Mouse (Mus musculus) CD4-positive helper T cell, adult 2 months (primary cell): Measurements from ENCODE around the gene Gstt3.
A peak's percentile ranks its signal among the peaks of the same experiment; 100 is the strongest.

Source experiments
- DNase-seq: peaks from one replicate; pipeline ENCODE4 v3.0.0-alpha.2; 2012; ENCODE audit warnings: low read depth, missing footprints, low spot score

Gene Gstt3

GRCm38 (mm10) chr10:75780769-75781578, at the start of gene Gstt3, which contains the start of gene Gm20441:
Gstt3 (minus strand) TSS chr10:75781414.
Gm20441 (minus strand) TSS chr10:75780954.
- DNase-seq = peak; percentile 48

DNA sequence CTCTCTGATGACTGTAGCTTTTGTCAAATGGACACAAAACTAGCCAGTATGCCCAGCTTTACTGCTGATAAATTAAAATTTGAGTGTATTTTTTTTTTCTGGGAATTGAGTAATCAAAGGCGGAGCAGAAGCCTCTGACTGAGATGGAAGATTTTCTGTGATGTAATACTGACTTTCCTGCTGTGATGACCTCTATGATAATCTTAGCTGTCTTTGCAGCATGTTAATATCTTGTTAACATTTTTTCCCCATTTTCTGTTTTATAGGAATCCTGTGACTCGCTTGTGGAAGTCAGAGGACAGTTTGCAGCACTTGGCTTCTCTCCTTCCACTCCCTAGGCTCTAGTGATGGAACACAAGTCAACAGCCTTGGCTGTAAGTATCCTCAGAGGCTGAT, 49.1 kb upstream of the Gstt3 start:
- no peak for DNase-seq

GRCm38 (mm10) chr10:75829529-75830274, 48.5 kb upstream of the Gstt3 start:
- no peak for DNase-seq

DNA sequence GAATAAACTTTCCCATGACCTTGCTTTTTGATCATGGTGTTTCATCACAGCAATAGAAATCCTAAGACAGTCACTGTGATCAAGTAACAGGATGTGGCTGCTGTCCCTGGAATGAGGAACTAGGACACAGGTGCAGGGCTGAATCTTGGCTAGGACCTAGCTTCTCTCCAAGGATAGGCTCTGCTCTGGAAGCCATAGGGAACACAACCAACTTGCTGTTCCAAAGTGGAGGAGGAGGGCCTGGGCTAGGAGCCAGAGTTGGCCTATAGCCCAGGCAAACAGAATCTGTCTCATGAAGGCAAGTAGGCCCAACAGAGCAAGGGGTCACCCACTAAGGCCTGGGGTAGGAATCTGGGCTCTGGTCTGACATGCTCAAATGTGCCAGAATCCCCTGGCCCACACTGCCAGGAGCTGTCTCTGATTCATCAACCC, 47.3 kb upstream of the Gstt3 start:
- no peak for DNase-seq

- DNase-seq = no peak
Measured at GRCm38 (mm10) chr10:75827668-75828360, 46.6 kb upstream of the Gstt3 start.

- no peak for DNase-seq
Measured at GRCm38 (mm10) chr10:75824530-75824929, 43.3 kb upstream of the Gstt3 start.

DNA sequence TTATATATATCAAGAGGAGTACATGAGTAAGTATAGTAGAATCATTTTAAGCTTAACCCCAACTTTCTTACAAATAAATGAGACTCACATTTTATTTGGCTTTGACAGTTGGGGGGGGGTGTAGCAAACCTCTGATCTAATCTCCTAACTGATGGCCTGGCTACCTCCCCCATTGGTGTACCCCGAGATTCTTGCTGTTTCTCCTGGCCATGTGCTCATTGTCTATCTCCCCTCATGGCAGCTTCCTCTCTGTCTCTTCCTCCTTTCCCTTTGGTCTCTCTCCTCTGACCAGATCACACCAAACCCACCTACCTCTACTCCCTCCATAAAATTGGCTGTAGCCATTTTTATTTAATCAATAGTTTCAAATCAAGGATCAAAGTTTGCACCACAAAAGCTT, 42.6 kb upstream of the Gstt3 start:
- DNase-seq = no peak

- DNase-seq = no peak
Measured at GRCm38 (mm10) chr10:75822443-75822842, 41.2 kb upstream of the Gstt3 start, which contains the start of gene Gstt4. Gstt4 (minus strand) TSS chr10:75822543.

DNA sequence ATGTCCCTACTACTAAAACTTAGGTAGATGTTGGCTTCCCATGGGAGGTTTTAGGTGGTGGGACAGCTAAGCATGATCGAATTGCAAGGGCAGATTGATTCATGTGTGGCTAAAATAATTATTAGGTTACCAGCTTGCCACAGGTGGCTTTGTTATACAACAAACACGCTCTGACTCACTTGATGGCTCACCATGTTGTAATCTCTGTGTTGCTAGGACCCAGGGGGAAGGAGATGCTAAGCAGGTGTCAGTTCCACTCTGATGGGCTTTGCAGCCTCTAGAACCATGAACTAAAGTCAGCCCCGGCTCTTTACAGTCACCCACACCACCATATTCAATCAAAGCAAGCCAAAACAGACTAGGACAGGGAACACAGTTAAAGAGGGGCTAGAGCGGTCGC, 38.7 kb upstream of the Gstt3 start:
- no peak for DNase-seq

GRCm38 (mm10) chr10:75818641-75819040, 37.4 kb upstream of the Gstt3 start:
- DNase-seq = no peak

DNA sequence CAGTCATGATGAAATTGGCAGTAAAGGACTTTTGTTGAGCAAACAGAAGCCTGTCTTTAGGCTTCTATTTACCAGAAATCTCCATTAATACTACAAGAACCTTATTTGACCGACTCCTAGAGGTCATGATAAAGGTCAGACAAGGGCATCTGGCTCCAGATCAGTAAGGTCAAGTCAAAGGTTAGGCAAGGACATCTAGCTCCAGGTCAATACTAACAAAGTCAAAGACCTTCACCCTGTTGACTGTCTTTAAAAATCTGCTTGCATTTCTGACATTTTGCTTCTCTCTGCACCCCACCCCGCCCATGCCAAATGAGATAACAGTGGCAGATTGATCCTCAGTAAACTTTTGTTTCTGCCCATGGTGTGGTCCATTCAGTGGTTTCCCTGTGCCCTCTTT, 23.0 kb upstream of the Gstt3 start:
- no peak for DNase-seq

DNA sequence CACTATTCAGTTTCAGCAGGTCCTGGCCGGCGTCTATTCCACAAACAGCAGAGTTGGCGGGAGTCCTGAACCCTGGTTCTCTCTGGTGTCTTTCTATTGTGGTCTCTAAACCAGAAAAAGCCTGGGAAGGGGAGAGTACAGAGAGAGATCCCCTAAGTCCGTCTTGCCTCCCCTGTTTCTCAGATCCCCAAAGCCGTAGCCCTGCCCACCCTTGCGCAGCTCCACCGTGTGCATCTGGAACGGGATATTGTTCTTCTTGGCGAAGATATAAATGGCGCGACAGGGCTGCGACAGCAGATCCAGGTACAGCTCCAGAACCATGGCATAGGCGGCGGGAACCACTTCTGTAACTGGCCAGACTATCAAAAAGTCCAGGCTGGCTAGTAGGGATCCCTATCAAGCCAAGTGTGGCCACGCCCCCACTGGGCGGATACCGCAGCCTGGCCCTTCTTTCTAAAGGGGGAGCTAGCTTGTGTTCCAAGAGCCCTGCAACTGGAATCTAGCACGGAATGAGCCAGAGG, 17.0 kb upstream of the Gstt3 start, which contains the start of gene Gstt1:
Gene Gstt1 (minus strand): TSS at position 409 of the 521 bp plus-strand sequence.
- DNase-seq = peak; percentile 14

- DNase-seq = peak; percentile 34
Measured at GRCm38 (mm10) chr10:75797619-75798175, 16.5 kb upstream of the Gstt3 start.

- DNase-seq = no peak
Measured at GRCm38 (mm10) chr10:75796731-75797516, 15.7 kb upstream of the Gstt3 start.

DNA sequence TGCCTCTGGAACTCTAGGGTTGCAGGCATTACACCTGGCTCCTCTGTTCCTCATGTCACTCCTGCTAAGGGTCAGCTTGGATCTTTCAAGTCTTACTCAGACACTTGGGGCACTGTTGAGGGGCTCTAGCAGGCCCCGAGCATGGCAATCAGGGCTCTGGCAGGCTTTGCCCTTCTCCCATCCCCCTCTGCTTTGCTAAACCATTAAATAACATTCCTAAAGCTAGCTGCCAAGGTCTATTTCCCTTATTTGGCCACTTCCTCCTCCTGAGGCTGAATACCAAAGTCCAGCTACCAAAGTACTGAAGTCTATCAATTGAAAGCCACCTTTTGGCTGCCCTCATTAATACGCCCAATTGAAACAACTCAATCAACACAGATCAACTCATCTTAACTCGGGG, 13.7 kb upstream of the Gstt3 start:
- no peak for DNase-seq

- peak; percentile 39 for DNase-seq
Measured at GRCm38 (mm10) chr10:75790773-75791172, 9.6 kb upstream of the Gstt3 start.

- DNase-seq = no peak
Measured at GRCm38 (mm10) chr10:75789841-75790240, 8.6 kb upstream of the Gstt3 start.

- DNase-seq = no peak
Measured at GRCm38 (mm10) chr10:75789081-75789735, 8.0 kb upstream of the Gstt3 start.

DNA sequence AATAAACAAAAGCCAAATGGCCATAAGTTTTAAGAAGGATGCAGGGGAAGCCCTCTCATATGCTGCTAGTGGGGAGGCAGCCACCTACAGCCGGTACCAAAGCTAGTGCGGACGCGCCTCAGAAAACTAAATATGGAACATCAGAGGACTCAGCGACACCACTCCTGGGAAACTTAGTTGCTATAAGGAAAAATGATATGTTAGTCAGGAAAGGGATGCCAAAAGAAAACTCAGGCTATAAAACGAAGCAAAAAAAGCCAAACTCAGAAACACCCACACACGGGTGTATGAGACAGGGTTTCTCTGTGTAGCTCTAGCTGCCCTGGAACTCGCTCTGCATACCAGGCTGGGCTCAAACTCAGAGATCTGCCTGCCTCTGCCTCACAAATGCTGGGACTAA, 7.1 kb upstream of the Gstt3 start:
- no peak for DNase-seq

- DNase-seq = no peak
Measured at GRCm38 (mm10) chr10:75785442-75785841, 4.2 kb upstream of the Gstt3 start.
